Mouse (Mus musculus) kidney, adult 2 months (tissue): ENCODE data around the gene Tmem168.

ENCODE experiments used
- CTCF ChIP-seq: fragments of 200-500 bp; conservative IDR thresholded peaks from 2 replicates; pipeline ENCODE4 v1.5.1; 2011; ENCODE audit warnings: low read depth, mild to moderate bottlenecking, control low read depth, low read length, moderate library complexity, mixed read lengths; ENCODE audit not compliant: insufficient read depth, insufficient read length
- POLR2A ChIP-seq: fragments of 200-500 bp; IDR thresholded peaks from one replicate; pipeline ENCODE4 v1.6.1; 2011; ENCODE audit warnings: low read depth, low read length, control low read depth

DNA sequence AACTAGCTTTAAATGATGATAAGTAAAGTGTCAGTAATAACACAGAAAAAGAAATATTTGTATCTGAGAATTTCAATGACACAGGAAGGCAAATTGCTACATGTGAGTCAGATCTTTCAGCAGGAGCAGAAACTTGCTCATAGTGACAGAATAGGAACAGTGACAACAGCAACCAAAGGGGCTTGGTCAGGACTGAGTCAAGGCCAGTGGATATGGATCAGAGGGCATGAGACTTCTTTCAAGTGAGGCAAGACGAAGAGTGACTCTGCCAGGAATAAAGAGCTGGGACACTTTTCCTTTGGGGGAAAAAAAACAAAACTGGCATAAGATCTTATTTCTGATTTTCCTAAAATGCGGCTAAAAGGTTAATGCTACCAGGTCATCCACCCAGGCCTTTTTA is 52.6 kb downstream of the Tmem168 start:
- no peak for TF ChIP-seq CTCF
- TF ChIP-seq POLR2A = no peak
